Mouse (Mus musculus) intestine, embryonic 16.5 days (tissue): Measurements from ENCODE around the gene Olfr1417. TPM values are rescaled to one million over a fixed set of nuclear protein-coding genes. Genes with fewer than 3 reads are reported as not detected.
A peak's percentile ranks its signal among the peaks of the same experiment; 100 is the strongest.

Source experiments
- ATAC-seq: fragments of 200-750 bp; cut with Nextera tagmentation; 2 replicates; pipeline ENCODE4 v1.8.0; 2017; ENCODE audit warnings: moderate TSS enrichment, moderate library complexity
- H3K27ac ChIP-seq: fragments of 300-500 bp; sonication (generic); 2 replicates; pipeline ENCODE4 v1.5.1; 2014; ENCODE audit warnings: mild to moderate bottlenecking, low read length
- H3K27me3 ChIP-seq: fragments of 300-500 bp; sonication (generic); replicated peaks from 2 replicates; pipeline ENCODE4 v1.6.1; 2014; ENCODE audit warnings: low read length, control low read depth, mixed read lengths; ENCODE audit not compliant: control insufficient read depth, insufficient read depth
- H3K36me3 ChIP-seq: fragments of 300-500 bp; sonication (generic); 2 replicates; pipeline ENCODE4 v1.6.1; 2014; ENCODE audit warnings: low read length, control low read depth; ENCODE audit not compliant: control insufficient read depth, insufficient read depth
- H3K4me1 ChIP-seq: fragments of 300-500 bp; sonication (generic); 2 replicates; pipeline ENCODE4 v1.6.1; 2014; ENCODE audit warnings: low read length, control low read depth, mixed read lengths; ENCODE audit not compliant: control insufficient read depth, insufficient read depth
- H3K4me2 ChIP-seq: fragments of 300-500 bp; sonication (generic); 2 replicates; pipeline ENCODE4 v1.6.1; 2014; ENCODE audit warnings: low read depth, low read length, control low read depth
- H3K4me3 ChIP-seq: fragments of 300-500 bp; sonication (generic); 2 replicates; pipeline ENCODE4 v1.5.1; 2014; ENCODE audit warnings: mild to moderate bottlenecking, low read length
- H3K9ac ChIP-seq: fragments of 300-500 bp; sonication (generic); 2 replicates; pipeline ENCODE4 v1.6.1; 2014; ENCODE audit warnings: low read depth, low read length
- H3K9me3 ChIP-seq: fragments of 300-500 bp; sonication (generic); 2 replicates; pipeline ENCODE4 v1.6.1; 2016; ENCODE audit warnings: low read length, control low read depth; ENCODE audit not compliant: control insufficient read depth
- WGBS: fragments of 180-500 bp; shearing (Covaris S2); extraction: QIAGEN DNeasy Blood & Tissue Kit; methylation state at CpG from one replicate; pipeline ENCODE4 v1.1.7; 2014; 5-methylcytosine and 5-hydroxymethylcytosine counted together
- polyA plus RNA-seq: library from polyadenylated mRNA; unstranded; fragments of >200 nt; fragmentation: Nextera tagmentation; extraction: Ambion mirVana; gene quantifications from 2 replicates; pipeline ENCODE4 v1.2.1, GENCODE M21; 2015

Gene Olfr1417
- polyA plus RNA-seq, 1 experiment from 2014 or later: not detected

DNA sequence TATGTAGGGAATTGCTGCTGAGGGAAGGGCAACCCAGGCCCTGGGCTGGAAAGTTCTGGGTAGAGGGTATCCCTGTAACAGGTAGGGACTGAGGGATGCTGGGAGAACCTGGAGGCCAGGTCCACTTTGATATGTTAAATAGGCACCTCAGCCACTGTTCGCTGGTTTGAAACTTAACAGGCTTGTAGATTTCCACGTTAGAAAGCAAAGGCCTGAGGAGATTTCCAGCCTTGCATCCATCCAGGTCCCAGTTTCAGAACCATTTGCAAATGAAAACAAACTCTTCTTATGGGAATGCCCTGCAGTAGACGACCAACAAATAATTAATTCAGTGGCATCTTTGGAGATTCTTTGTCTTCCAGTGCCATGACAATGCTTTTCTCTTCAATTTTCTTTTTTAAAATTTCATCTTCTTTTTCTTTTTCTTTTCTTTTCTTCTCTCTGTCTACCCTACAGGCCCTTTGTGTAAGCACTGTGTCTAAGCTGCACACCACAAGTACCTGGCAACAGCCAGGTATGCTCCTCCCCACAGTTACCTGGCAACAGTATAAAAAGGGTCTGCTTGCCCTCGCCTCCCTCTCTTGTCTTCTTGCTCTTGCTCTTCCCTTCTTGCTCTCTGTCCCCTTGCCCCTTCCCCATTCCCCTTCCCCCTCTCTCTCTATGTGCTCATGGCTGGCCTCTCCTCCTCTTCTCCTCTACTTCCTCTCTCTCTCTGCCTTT lies 15.5 kb downstream of the Olfr1417 start:
- ATAC-seq: no peak
- H3K27me3 ChIP-seq: no peaks in the 10 kb centered on the region
- H3K4me3 ChIP-seq: no peak overlapping the region
- no peak overlapping the region for H3K4me2 ChIP-seq
- H3K4me1 ChIP-seq: peaks cover 5% of the 10 kb centered on the region; the same call in 1 of the 2 replicates
- no peak overlapping the region for H3K27ac ChIP-seq
- no peak overlapping the region for H3K9ac ChIP-seq
- no peaks in the 10 kb centered on the region for H3K36me3 ChIP-seq
- WGBS: 45% methylated on average over 4 of the region's 4 CpGs
- H3K9me3 ChIP-seq: no peaks in the 10 kb centered on the region

DNA sequence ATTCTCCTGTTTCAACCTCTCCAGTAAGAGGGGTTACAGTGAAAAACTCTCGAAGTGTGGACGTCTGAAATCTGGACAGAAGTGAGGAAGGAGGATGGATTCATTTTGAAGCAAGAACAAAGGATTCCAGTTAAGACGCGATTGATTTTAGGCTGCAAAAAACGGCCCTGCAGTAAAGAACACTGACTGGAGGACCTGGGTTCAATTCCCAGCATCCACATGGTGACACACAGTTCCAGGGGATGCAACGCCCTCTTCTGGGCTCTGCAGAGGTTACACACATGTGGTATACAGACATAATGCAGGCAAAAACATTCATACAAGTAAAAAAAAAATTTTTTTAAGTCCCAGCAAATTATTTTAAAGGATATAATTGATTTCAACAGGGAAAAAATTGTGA lies 18.8 kb downstream of the Olfr1417 start:
- Histone ChIP-seq H3K27me3 (no peaks in the 10 kb centered on the region), H3K4me1 (peaks cover 15% of the 10 kb centered on the region), H3K27ac (peak overlapping the region; percentile 48), H3K36me3 (no peaks in the 10 kb centered on the region), H3K4me3 (peak overlapping the region; percentile 78), H3K4me2 (peak overlapping the region; percentile 67), H3K9me3 (no peaks in the 10 kb centered on the region), H3K9ac (peak overlapping the region; percentile 88; the same call in 1 of the 2 replicates)
- 37% methylated on average over 6 of the region's 6 CpGs for whole genome bisulfite sequencing
- ATAC-seq: no peak

DNA sequence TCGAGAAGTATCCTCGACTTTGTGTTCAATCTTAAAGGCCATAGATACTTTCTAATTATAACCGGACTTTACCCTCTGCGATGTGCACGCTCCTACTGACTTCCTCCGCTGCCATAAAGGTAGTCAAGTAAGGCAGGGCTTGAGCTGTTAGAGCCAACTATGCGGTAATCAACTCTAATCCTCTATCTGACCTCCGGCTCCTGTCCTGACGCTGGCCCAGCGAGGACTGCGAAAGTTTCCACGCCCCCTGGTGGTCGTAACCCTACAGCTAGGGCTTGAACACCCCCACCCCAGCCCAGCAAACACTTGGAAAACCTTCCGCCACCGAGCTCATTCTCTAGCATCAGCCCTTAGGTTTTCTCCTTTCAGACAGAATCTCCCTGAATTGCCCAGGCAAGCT lies 19.2 kb downstream of the Olfr1417 start:
- Histone ChIP-seq H3K4me3 (peak overlapping the region; percentile 78), H3K9ac (peak overlapping the region; percentile 88; the same call in 1 of the 2 replicates), H3K9me3 (no peaks in the 10 kb centered on the region), H3K4me2 (peak overlapping the region; percentile 67), H3K36me3 (no peaks in the 10 kb centered on the region), H3K27me3 (no peaks in the 10 kb centered on the region), H3K4me1 (peaks cover 19% of the 10 kb centered on the region), H3K27ac (peak overlapping the region; percentile 80)
- peak; percentile 73 for ATAC-seq
- under 1% methylated on average over 15 of the region's 15 CpGs for WGBS

DNA sequence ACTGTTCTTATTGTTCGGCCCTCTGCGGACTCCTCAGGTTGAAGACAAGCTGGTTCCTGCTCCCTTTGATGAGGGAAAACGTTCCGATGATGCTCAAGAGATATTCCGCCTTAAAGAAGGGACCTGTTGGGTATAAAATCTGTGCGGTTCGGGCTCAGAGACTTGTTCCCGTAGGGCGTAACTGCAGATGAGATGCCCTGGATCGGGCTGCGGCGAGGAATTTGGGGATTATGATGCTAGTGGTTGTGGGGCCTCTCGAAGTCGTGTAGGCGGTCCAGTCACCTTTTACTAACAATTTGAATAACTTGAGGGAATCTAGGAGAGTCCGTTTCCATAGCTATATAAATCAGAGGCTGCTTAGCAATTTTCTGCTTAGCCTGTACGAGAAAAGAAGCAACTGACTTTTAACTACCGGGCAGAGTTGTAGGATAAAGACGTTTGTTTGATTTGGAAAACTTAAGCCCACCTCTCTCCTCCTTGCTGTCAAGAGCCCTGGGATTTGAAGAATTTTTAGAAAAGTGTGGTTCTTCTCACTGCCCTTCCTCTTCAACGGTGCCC lies 19.8 kb downstream of the Olfr1417 start, which contains the start of gene Stx3:
Gene Stx3, minus strand, starts transcription at position 261 of the 558 bp plus-strand sequence.
- Histone ChIP-seq H3K27ac (peak within 1 kb of the TSS; percentile 88), H3K4me1 (peaks cover 21% of the 10 kb centered on the region), H3K4me3 (peak within 1 kb of the TSS; percentile 78), H3K36me3 (no peaks in the 10 kb centered on the region), H3K9ac (peak within 1 kb of the TSS; percentile 88), H3K9me3 (no peaks in the 10 kb centered on the region), H3K4me2 (peak within 1 kb of the TSS; percentile 67), H3K27me3 (no peaks in the 10 kb centered on the region)
- ATAC-seq: peak; percentile 2
- WGBS: under 1% methylated on average over 20 of the region's 20 CpGs

DNA sequence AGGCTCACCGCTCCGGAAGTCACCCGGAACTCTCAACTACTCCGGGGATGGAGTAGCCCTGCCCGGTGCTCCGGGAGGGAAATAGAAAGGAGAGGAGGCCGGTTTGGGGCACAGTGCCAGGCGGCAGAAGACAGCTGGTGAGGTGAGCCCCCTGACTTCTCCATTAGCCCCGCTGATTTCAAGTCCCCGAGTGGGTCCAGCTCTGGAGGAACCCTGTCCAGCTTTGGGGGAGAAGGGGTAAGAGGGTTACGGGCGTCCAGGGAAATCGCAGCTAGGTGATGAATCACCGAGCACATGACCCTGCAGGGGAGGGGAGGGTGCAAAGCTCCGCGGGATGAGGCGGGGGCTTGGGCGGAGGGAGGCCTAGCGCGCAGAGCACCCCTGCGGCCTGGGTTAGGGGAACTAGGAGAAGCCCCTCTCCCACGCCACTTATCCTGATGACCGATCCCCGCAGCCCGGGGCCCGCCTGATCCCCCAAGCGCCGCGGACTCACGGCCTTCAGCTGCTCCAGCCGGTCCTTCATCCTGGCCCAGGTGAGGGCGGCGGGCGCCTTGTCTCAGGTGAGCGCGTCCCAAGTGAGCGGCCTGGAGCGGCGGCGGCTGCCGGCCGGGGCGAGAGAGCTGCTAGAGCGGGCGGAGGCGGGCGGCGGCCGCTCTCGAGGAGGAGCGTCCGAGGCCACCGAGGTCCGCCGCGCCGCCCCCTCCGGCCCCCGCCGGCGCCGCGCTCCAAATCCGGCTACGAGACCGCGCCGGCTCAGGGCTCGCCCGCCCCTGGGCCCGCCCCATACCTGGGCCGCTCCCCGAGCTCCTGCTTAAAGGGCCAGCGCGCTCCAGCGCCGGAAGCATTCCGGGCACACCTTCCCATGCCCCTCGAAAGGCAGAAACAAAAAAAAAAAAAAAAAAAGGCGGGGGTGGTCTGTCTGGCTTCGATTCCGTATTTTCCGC lies 20.5 kb downstream of the Olfr1417 start:
- Histone ChIP-seq H3K4me1 (peaks cover 25% of the 10 kb centered on the region), H3K9ac (peak overlapping the region; percentile 88), H3K9me3 (no peaks in the 10 kb centered on the region), H3K4me3 (peak overlapping the region; percentile 78), H3K27me3 (no peaks in the 10 kb centered on the region), H3K27ac (peak overlapping the region; percentile 88), H3K4me2 (peak overlapping the region; percentile 67), H3K36me3 (no peaks in the 10 kb centered on the region)
- peak; percentile 92 for ATAC-seq
- WGBS: under 1% methylated on average over 82 of the region's 83 CpGs

DNA sequence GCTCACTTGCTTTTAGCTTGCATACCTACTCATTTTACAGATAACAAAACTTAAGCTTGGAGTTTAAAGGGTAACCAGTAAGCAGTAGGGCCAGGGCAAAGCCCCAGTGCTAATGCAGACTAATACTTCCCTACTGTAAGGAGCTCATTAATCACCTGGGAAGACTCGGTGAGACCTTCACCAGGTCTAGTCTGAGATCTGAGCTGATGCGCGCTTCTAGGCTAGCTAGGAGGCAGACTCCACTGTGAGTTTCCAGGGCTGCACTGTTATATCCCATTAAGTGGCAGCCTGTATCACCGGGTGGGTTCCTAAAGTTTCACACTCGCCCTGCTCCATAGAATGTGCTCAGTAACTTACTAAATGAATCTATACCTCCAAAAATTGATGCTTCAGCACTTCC lies 21.4 kb downstream of the Olfr1417 start:
- H3K9me3 ChIP-seq: no peaks in the 10 kb centered on the region
- 22% methylated on average over 5 of the region's 5 CpGs for WGBS
- H3K9ac ChIP-seq: peak overlapping the region; percentile 88
- peak overlapping the region; percentile 88 for H3K27ac ChIP-seq
- H3K36me3 ChIP-seq: no peaks in the 10 kb centered on the region
- ATAC-seq: no peak
- H3K4me2 ChIP-seq: peak overlapping the region; percentile 67
- H3K27me3 ChIP-seq: no peaks in the 10 kb centered on the region
- peaks cover 28% of the 10 kb centered on the region for H3K4me1 ChIP-seq
- peak overlapping the region; percentile 78 for H3K4me3 ChIP-seq

DNA sequence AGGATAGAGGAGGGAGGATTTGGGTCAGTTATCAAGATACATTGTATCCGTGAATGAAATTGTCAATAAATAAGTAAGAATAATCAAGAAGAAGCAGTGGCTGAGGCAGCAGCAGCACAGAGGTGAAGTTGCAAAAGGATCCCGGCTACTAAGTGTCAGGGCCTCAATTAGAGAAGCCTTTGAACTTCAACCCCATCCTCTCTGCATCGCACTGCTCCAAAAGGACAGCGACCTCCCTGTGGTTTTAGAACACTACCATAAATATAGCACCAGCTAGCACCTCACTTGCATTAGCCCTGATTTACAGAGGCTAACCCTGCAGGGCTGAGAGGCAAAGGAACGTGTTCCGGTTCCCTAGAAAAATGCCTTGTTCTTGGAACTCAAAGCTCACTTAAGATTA lies 22.3 kb downstream of the Olfr1417 start:
- ATAC-seq: no peak
- H3K36me3 ChIP-seq: no peaks in the 10 kb centered on the region
- peak overlapping the region; percentile 67; the same call in 1 of the 2 replicates for H3K4me2 ChIP-seq
- WGBS: 43% methylated on average over 6 of the region's 6 CpGs
- H3K4me3 ChIP-seq: peak overlapping the region; percentile 78; the same call in 1 of the 2 replicates
- no peaks in the 10 kb centered on the region for H3K27me3 ChIP-seq
- no peaks in the 10 kb centered on the region for H3K9me3 ChIP-seq
- no peak overlapping the region for H3K9ac ChIP-seq
- peaks cover 33% of the 10 kb centered on the region for H3K4me1 ChIP-seq
- peak overlapping the region; percentile 39; the same call in 1 of the 2 replicates for H3K27ac ChIP-seq

DNA sequence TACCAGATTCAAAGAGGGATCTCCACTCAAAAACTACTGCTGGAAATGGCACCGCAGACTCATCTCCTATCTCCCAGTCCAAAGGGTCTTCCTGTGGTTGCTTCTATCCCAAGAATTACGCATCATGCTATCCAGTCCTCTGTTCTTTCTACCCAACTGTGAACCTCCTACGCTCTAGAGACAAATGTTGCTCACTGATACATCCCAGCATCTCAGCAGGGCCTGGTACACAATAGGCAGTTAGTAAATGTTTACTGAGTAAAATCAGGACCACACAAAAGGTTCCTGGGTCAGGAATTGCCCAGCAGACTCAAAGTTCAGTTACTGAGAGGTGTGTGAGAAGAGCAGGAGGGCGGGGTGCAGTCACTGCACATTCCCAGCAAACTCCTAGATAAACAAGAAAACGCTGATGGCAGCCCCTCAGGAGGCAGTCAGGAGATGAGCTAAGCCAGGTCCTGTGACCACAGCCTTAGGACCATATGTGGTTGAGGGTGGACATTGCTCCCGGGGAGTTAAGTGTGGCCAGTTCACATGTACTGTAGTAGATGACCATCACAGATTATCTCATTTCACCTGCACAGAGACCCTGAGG lies 24.2 kb downstream of the Olfr1417 start:
- no peaks in the 10 kb centered on the region for H3K9me3 ChIP-seq
- H3K36me3 ChIP-seq: no peaks in the 10 kb centered on the region
- H3K4me1 ChIP-seq: peaks cover 39% of the 10 kb centered on the region
- no peaks in the 10 kb centered on the region for H3K27me3 ChIP-seq
- H3K4me2 ChIP-seq: no peak overlapping the region
- 68% methylated on average over 6 of the region's 6 CpGs for WGBS
- H3K4me3 ChIP-seq: no peak overlapping the region
- ATAC-seq: peak; percentile 17
- no peak overlapping the region for H3K9ac ChIP-seq
- peak overlapping the region; percentile 25 for H3K27ac ChIP-seq
